Mouse (Mus musculus): ENCODE data around the gene Col18a1.

DNA sequence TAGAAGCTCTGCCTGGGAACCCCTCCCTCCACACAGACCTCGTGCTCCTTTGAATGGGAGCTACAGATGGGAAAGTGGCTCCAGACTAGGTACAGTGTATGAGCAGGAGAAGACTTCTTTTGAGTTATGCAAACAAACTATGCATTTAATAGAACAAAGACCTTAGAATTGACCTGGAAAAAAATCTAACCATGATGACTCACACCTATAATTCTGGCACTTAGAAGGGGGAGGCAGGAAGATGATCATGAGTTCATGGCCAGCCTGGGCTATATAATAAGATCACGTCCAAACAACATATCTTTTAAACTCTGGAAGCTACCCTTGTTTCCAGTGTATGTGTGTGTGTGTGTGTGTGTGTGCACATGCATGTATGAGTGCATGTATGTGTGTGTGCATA, 149.3 kb downstream of the Col18a1 start:
- TF ChIP-seq POLR2A (IDR thresholded peaks at IDR 0.05; ENCODE audit: borderline replicate concordance, extremely low read depth, low read depth, low read length) (no peak), CTCF (IDR thresholded peaks at IDR 0.05; ENCODE audit: insufficient read depth, low read length) (no peak)

All from lung, adult 2 months (tissue).